Mouse (Mus musculus) stomach, postnatal 0 days (tissue): ENCODE results near the gene Hnrnpd.

Source experiments
- CTCF ChIP-seq: IDR thresholded peaks from 2 replicates; pipeline ENCODE4 v1.5.1; 2016; ENCODE audit warnings: antibody characterized with exemption, low read depth, mild to moderate bottlenecking, moderate library complexity
- EP300 ChIP-seq: optimal IDR thresholded peaks from 2 replicates; pipeline ENCODE3; 2016; ENCODE audit warnings: antibody characterized with exemption

DNA sequence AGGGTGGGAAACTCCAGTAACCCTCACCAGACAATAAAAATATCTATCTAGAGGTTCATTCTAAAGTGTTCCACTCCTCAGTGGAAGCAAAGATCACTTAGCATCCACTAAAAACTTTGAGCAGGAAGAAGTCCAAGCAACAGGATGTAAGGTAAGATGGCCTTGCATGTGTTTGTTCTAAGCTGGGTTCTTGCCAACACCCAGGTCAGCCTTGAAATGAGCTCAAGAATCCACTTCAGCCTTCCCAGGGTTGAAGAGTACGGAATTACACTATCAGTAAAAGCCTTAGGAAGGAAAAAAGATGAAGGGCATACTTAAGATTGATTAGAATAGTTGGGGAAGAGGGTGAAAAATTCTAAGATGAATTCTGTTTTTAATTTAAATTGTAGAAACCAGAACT is 20.1 kb downstream of the Hnrnpd start:
- TF ChIP-seq CTCF (no peak), EP300 (no peak)
